Mouse (Mus musculus) ES-E14 (cell line): ENCODE data around the gene Arhgap28. TPM values are rescaled to one million over a fixed set of nuclear protein-coding genes. Genes with fewer than 3 reads are reported as not detected.

Experiments used
- DNase-seq: peaks from one replicate; pipeline ENCODE4 v3.0.0-alpha.2; 2013; ENCODE audit warnings: low read depth, low spot score
- H3K27ac ChIP-seq: 2 replicates; pipeline ENCODE4 v1.5.1; 2012; ENCODE audit warnings: low read depth, mild to moderate bottlenecking, low read length, moderate library complexity, mixed read lengths; ENCODE audit not compliant: poor library complexity, insufficient read depth, severe bottlenecking
- H3K36me3 ChIP-seq: 2 replicates; pipeline ENCODE4 v1.6.1; 2012; ENCODE audit warnings: mild to moderate bottlenecking, low read length, moderate library complexity, mixed read lengths; ENCODE audit not compliant: control insufficient read depth, poor library complexity, insufficient read depth, severe bottlenecking
- H3K4me1 ChIP-seq, 2 experiments: fragments of 150-350 bp in 1 of 2; sonication (generic) in 1 of 2; 2 replicates each; pipeline ENCODE4 v1.6.1; 2012; ENCODE audit warnings: low read length in 2 of 2, mild to moderate bottlenecking in 1 of 2, mixed read lengths in 1 of 2; ENCODE audit not compliant: control insufficient read depth in 2 of 2, insufficient read depth in 2 of 2, poor library complexity in 1 of 2
- H3K4me3 ChIP-seq, 2 experiments: fragments of 150-350 bp in 1 of 2; sonication (generic) in 1 of 2; 2 replicates each; pipeline ENCODE4 v1.5.1; 2012; ENCODE audit warnings: low read length in 2 of 2, low read depth in 1 of 2, mild to moderate bottlenecking in 1 of 2, mixed read lengths in 1 of 2; ENCODE audit not compliant: insufficient read depth in 1 of 2, poor library complexity in 1 of 2, severe bottlenecking in 1 of 2
- H3K9ac ChIP-seq: 2 replicates; pipeline ENCODE4 v1.6.1; 2012; ENCODE audit warnings: low read depth, mild to moderate bottlenecking, low read length, mixed read lengths; ENCODE audit not compliant: poor library complexity, insufficient read depth, severe bottlenecking
- H3K9me3 ChIP-seq: fragments of 150-350 bp; sonication (generic); 2 replicates; pipeline ENCODE4 v1.6.1; 2012; ENCODE audit warnings: low read depth, mild to moderate bottlenecking, low read length; ENCODE audit not compliant: control insufficient read depth, insufficient read depth
- CHD2 ChIP-seq: IDR thresholded peaks from 2 replicates; pipeline ENCODE4 v1.6.1; 2014; ENCODE audit warnings: mild to moderate bottlenecking, low read depth, low read length, inconsistent platforms
- HCFC1 ChIP-seq: IDR thresholded peaks from 2 replicates; pipeline ENCODE4 v1.6.1; 2012; ENCODE audit warnings: low read length, inconsistent platforms, borderline replicate concordance; ENCODE audit not compliant: insufficient read depth
- MAFK ChIP-seq: IDR thresholded peaks from 2 replicates; pipeline ENCODE4 v1.6.1; 2014; ENCODE audit warnings: mild to moderate bottlenecking, low read depth, low read length, inconsistent platforms; ENCODE audit not compliant: insufficient read depth
- ZC3H11A ChIP-seq: IDR thresholded peaks from 2 replicates; pipeline ENCODE4 v1.6.1; 2012; ENCODE audit warnings: low read depth, mild to moderate bottlenecking, inconsistent platforms, low read length, borderline replicate concordance
- ZNF384 ChIP-seq: IDR thresholded peaks from 2 replicates; pipeline ENCODE4 v1.6.1; 2012; ENCODE audit warnings: low read depth, low read length, inconsistent platforms
- in situ Hi-C, 2 experiments: fragments of 600-800 bp; cut with MboI; formaldehyde crosslinking; loops; one replicate each; pipeline ENCODE4 v1.15.1; 2025; ENCODE audit warnings: low sequenced_read_pairs in 2 of 2, inconsistent platforms in 1 of 2; ENCODE audit not compliant: unreplicated experiment in 2 of 2
- total RNA-seq: library from RNA; depleted of rRNA; stranded (reverse); fragments of 300-350 nt; gene quantifications from 2 replicates; pipeline ENCODE4 v1.2.3, GENCODE M21; 2012

Arhgap28 gene
- total RNA-seq, 1 experiment: 13.4 TPM

GRCm38 (mm10) chr17:68002608-68003595 is 1.0 kb downstream of the Arhgap28 start:
- peak overlapping the region; percentile 37 to 88 for H3K4me3 ChIP-seq
- H3K27ac ChIP-seq: no peak overlapping the region
- no peak for DNase-seq
- no peak for TF ChIP-seq MAFK
- TF ChIP-seq HCFC1: no peak
- TF ChIP-seq ZNF384: no peak
- TF ChIP-seq CHD2: no peak
- no peak for TF ChIP-seq ZC3H11A
- H3K36me3 ChIP-seq: no peaks in the 10 kb centered on the region
- no peaks in the 10 kb centered on the region for H3K9me3 ChIP-seq
- in situ Hi-C loops: no loop called here
- no peak overlapping the region for H3K9ac ChIP-seq
- peaks cover 2 to 8% of the 10 kb centered on the region in 2 experiments; a peak in 2 of 4 replicates for H3K4me1 ChIP-seq

GRCm38 (mm10) chr17:67999801-68000200 is 4.1 kb downstream of the Arhgap28 start:
- peaks cover 2 to 8% of the 10 kb centered on the region in 2 experiments; a peak in 2 of 4 replicates for H3K4me1 ChIP-seq

GRCm38 (mm10) chr17:67996769-67997155 is 7.2 kb downstream of the Arhgap28 start:
- H3K9ac ChIP-seq: no peak overlapping the region
- H3K4me1 ChIP-seq: peaks cover 0 to 7% of the 10 kb centered on the region in 2 experiments; a peak in 1 of 4 replicates
- no peaks in the 10 kb centered on the region for H3K9me3 ChIP-seq
- DNase-seq: no peak
- TF ChIP-seq CHD2 (no peak), HCFC1 (no peak), MAFK (no peak), ZC3H11A (no peak), ZNF384 (no peak)
- in situ Hi-C loops: no loop called here
- no peaks in the 10 kb centered on the region for H3K36me3 ChIP-seq
- H3K27ac ChIP-seq: no peak overlapping the region
- no peak overlapping the region for H3K4me3 ChIP-seq

More at GRCm38 (mm10) chr17:67999801-68000200, 4.1 kb downstream of the Arhgap28 start:
- Histone ChIP-seq H3K4me3 (no peak overlapping the region), H3K9ac (no peak overlapping the region), H3K36me3 (no peaks in the 10 kb centered on the region), H3K9me3 (no peaks in the 10 kb centered on the region), H3K27ac (no peak overlapping the region)
- TF ChIP-seq ZC3H11A (no peak), MAFK (no peak), CHD2 (no peak), ZNF384 (no peak), HCFC1 (no peak)
- in situ Hi-C loops: no loop called here
- DNase-seq: no peak

DNA sequence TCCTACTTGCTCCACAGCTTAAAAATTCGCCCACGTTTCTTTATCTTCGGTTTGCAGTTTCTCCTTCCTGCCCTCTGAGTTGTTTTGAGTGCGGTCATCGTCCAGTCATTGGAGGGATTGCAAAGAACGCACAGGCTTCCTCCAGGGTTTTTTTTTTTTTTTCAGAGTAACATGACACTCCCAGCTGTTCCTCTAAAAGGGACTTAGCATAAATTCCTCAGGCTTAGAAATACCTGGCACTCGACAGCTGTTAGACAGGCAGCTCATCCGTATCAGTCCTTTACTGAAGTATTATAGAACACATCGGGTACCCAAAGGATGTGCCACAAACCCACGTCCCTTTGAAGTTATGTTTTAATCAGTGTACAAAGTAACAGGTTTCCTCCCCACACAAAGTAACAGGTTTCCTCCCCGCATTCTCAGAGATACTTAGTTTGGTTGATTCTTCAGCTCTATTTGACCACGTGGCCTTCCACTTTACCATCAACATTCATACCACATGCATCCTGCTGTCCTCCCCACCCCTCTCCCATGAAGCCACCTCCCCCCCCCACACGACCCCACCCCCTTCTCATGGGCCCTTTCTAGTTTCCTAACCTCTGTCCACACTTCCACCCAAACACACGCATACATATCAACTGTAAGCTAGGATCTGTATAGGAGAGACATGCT is 7.7 kb downstream of the Arhgap28 start:
- DNase-seq: no peak
- no peak overlapping the region for H3K9ac ChIP-seq
- H3K4me3 ChIP-seq: no peak overlapping the region
- in situ Hi-C loops: no loop called here
- TF ChIP-seq HCFC1: no peak
- no peak for TF ChIP-seq MAFK
- no peak for TF ChIP-seq CHD2
- peak; percentile 98 for TF ChIP-seq ZNF384
- TF ChIP-seq ZC3H11A: no peak
- no peaks in the 10 kb centered on the region for H3K9me3 ChIP-seq
- no peaks in the 10 kb centered on the region for H3K36me3 ChIP-seq
- H3K4me1 ChIP-seq: peaks cover 0 to 7% of the 10 kb centered on the region in 2 experiments; a peak in 1 of 4 replicates
- H3K27ac ChIP-seq: no peak overlapping the region
